Mouse (Mus musculus): ENCODE data around the gene Bmpr1b.

- TF ChIP-seq CTCF (IDR thresholded peaks at IDR 0.05; ENCODE audit: low read depth) (no peak), EP300 (IDR thresholded peaks at IDR 0.05; ENCODE audit: low read depth) (no peak)
Measured at GRCm38 (mm10) chr3:142164981-142165380, 4.2 kb downstream of the Bmpr1b start.
